Mouse (Mus musculus) limb, embryonic 13.5 days (tissue): ENCODE data around the gene Macrod2. TPM values are rescaled to one million over a fixed set of nuclear protein-coding genes. Genes with fewer than 3 reads are reported as not detected.

ENCODE experiments used
- ATAC-seq: fragments of 200-750 bp; cut with Nextera tagmentation; 2 replicates; pipeline ENCODE4 v1.8.0; 2017; ENCODE audit warnings: low read depth, moderate number of reproducible peaks, moderate TSS enrichment; ENCODE audit not compliant: low FRiP score
- H3K27ac ChIP-seq: fragments of 300-500 bp; sonication (generic); 2 replicates; pipeline ENCODE4 v1.5.1; 2015; ENCODE audit warnings: inconsistent platforms, mild to moderate bottlenecking, moderate library complexity
- H3K27me3 ChIP-seq: fragments of 300-500 bp; sonication (generic); 2 replicates; pipeline ENCODE4 v1.6.1; 2015; ENCODE audit warnings: mild to moderate bottlenecking, inconsistent platforms
- H3K36me3 ChIP-seq: fragments of 300-500 bp; sonication (generic); 2 replicates; pipeline ENCODE4 v1.6.1; 2015; ENCODE audit warnings: inconsistent platforms, mild to moderate bottlenecking, moderate library complexity
- H3K4me1 ChIP-seq: fragments of 300-500 bp; sonication (generic); 2 replicates; pipeline ENCODE4 v1.6.1; 2015; ENCODE audit warnings: inconsistent platforms
- H3K4me2 ChIP-seq: fragments of 300-500 bp; sonication (generic); replicated peaks from 2 replicates; pipeline ENCODE4 v1.6.1; 2015; ENCODE audit warnings: inconsistent platforms, mild to moderate bottlenecking, moderate library complexity
- H3K4me3 ChIP-seq: fragments of 300-500 bp; sonication (generic); 2 replicates; pipeline ENCODE4 v1.5.1; 2015; ENCODE audit warnings: moderate library complexity, mild to moderate bottlenecking, inconsistent platforms
- H3K9ac ChIP-seq: fragments of 300-500 bp; sonication (generic); 2 replicates; pipeline ENCODE4 v1.6.1; 2015; ENCODE audit warnings: mild to moderate bottlenecking, inconsistent platforms
- H3K9me3 ChIP-seq: fragments of 300-500 bp; sonication (generic); 2 replicates; pipeline ENCODE4 v1.6.1; 2016; ENCODE audit warnings: inconsistent platforms
- WGBS: fragments of 180-500 bp; shearing (Covaris S2); methylation state at CpG from one replicate; pipeline ENCODE4 v1.1.7; 2015; 5-methylcytosine and 5-hydroxymethylcytosine counted together
- polyA plus RNA-seq: library from polyadenylated mRNA; unstranded; fragments of >200 nt; fragmentation: Nextera tagmentation; extraction: Ambion mirVana; gene quantifications from 2 replicates; pipeline ENCODE4 v1.2.1, GENCODE M21; 2015

Gene Macrod2
- polyA plus RNA-seq: 34.4 and 36.9 TPM in 2 replicates

DNA sequence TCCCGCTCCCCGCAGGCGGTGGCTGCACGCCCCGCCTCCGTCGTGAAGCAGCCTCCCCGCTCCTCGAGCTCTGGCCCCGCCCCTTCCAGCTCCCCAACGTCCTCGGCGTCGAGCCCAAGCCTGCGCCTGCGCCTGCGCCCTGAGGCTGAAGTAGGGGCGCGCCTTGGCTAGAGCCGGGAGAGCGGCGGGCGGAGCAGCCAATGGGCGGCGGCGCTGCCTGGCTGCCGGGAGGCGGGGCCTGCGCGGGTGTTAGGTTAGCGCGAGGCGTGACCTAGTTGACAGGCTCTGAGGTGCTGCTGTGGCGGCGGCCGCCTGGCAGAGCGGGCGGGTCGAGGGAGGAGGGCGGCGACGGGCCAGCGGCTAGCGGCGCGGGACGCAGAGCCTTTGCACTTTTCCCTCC lies at the start of gene Macrod2:
Gene Macrod2, plus strand, starts transcription at position 131 of the 400 bp plus-strand sequence.
- no peaks in the 10 kb centered on the region for H3K9me3 ChIP-seq
- peak within 1 kb of the TSS; percentile 77 for H3K9ac ChIP-seq
- H3K36me3 ChIP-seq: no peaks in the 10 kb centered on the region
- H3K27me3 ChIP-seq: peaks cover 15% of the 10 kb centered on the region
- peaks cover 10% of the 10 kb centered on the region; the same call in 1 of the 2 replicates for H3K4me1 ChIP-seq
- ATAC-seq: peak; percentile 99
- H3K4me3 ChIP-seq: peak within 1 kb of the TSS; percentile 84
- H3K27ac ChIP-seq: no peak within 1 kb of the TSS
- peak within 1 kb of the TSS; percentile 96 for H3K4me2 ChIP-seq
- 0% methylated on average over 43 of the region's 47 CpGs for WGBS

- no peaks in the 10 kb centered on the region for H3K27me3 ChIP-seq
- H3K4me1 ChIP-seq: no peaks in the 10 kb centered on the region
- no peaks in the 10 kb centered on the region for H3K36me3 ChIP-seq
- H3K9me3 ChIP-seq: no peaks in the 10 kb centered on the region
- WGBS: 64% methylated on average over 2 of the region's 2 CpGs
- no peak overlapping the region for H3K4me2 ChIP-seq
- ATAC-seq: no peak
- no peak overlapping the region for H3K9ac ChIP-seq
- H3K4me3 ChIP-seq: no peak overlapping the region
- H3K27ac ChIP-seq: no peak overlapping the region
These were observed 35.2 kb upstream of the Macrod2 start for GRCm38 (mm10) chr2:140359905-140360304.

DNA sequence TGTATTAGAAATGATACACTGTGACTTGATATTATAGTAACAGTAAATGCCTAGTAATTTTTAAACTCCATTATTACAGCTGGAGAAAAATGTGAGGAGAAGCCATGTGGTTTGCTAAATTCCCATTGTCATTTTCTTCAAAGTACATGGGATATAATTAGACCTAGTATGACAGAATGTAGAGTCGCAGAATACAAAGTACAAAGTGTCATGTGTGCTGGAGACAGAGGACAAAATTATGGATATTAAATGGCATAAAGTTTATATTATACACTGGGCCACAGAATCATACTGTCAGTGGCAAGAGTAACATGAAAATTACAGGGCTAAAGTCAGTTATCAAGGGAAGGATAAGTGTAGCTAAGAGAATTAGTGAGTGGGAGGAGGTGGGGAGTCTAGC lies 30.3 kb upstream of the Macrod2 start:
- WGBS: 82% methylated on average over 1 of the region's 1 CpGs
- Histone ChIP-seq H3K9me3 (no peaks in the 10 kb centered on the region), H3K27ac (no peak overlapping the region), H3K27me3 (no peaks in the 10 kb centered on the region), H3K4me2 (no peak overlapping the region), H3K4me1 (no peaks in the 10 kb centered on the region), H3K9ac (no peak overlapping the region), H3K36me3 (no peaks in the 10 kb centered on the region), H3K4me3 (no peak overlapping the region)
- ATAC-seq: no peak

GRCm38 (mm10) chr2:140389525-140389924 lies 5.6 kb upstream of the Macrod2 start, which contains the start of gene Sel1l2:
Sel1l2 (minus strand) TSS chr2:140389706.
- Histone ChIP-seq H3K4me1 (no peaks in the 10 kb centered on the region), H3K4me2 (no peak within 1 kb of the TSS), H3K9ac (no peak within 1 kb of the TSS), H3K27me3 (no peaks in the 10 kb centered on the region), H3K9me3 (no peaks in the 10 kb centered on the region), H3K4me3 (no peak within 1 kb of the TSS), H3K27ac (no peak within 1 kb of the TSS), H3K36me3 (no peaks in the 10 kb centered on the region)
- WGBS: 37% methylated on average over 4 of the region's 4 CpGs
- ATAC-seq: no peak

GRCm38 (mm10) chr2:140395744-140396231 lies 679 bp downstream of the Macrod2 start:
- H3K4me1 ChIP-seq: peaks cover 10% of the 10 kb centered on the region; the same call in 1 of the 2 replicates
- H3K27ac ChIP-seq: no peak overlapping the region
- no peaks in the 10 kb centered on the region for H3K36me3 ChIP-seq
- H3K9ac ChIP-seq: peak overlapping the region; percentile 77
- no peaks in the 10 kb centered on the region for H3K9me3 ChIP-seq
- H3K4me3 ChIP-seq: peak overlapping the region; percentile 84
- H3K27me3 ChIP-seq: peaks cover 15% of the 10 kb centered on the region
- 0% methylated on average over 41 of the region's 58 CpGs for WGBS
- peak overlapping the region; percentile 96 for H3K4me2 ChIP-seq
- peak; percentile 46 for ATAC-seq

GRCm38 (mm10) chr2:140425844-140426243 lies 30.7 kb downstream of the Macrod2 start:
- H3K4me3 ChIP-seq: no peak overlapping the region
- H3K27ac ChIP-seq: no peak overlapping the region
- no peaks in the 10 kb centered on the region for H3K27me3 ChIP-seq
- H3K9me3 ChIP-seq: no peaks in the 10 kb centered on the region
- H3K4me2 ChIP-seq: no peak overlapping the region
- ATAC-seq: no peak
- no peaks in the 10 kb centered on the region for H3K4me1 ChIP-seq
- no peaks in the 10 kb centered on the region for H3K36me3 ChIP-seq
- H3K9ac ChIP-seq: no peak overlapping the region

- no peak overlapping the region for H3K4me3 ChIP-seq
- ATAC-seq: no peak
- no peaks in the 10 kb centered on the region for H3K27me3 ChIP-seq
- 15% methylated on average over 4 of the region's 4 CpGs for WGBS
- no peak overlapping the region for H3K27ac ChIP-seq
- H3K36me3 ChIP-seq: no peaks in the 10 kb centered on the region
- no peak overlapping the region for H3K4me2 ChIP-seq
- H3K9ac ChIP-seq: no peak overlapping the region
- H3K9me3 ChIP-seq: no peaks in the 10 kb centered on the region
- no peaks in the 10 kb centered on the region for H3K4me1 ChIP-seq
These were observed 32.2 kb downstream of the Macrod2 start for GRCm38 (mm10) chr2:140427283-140427682.

DNA sequence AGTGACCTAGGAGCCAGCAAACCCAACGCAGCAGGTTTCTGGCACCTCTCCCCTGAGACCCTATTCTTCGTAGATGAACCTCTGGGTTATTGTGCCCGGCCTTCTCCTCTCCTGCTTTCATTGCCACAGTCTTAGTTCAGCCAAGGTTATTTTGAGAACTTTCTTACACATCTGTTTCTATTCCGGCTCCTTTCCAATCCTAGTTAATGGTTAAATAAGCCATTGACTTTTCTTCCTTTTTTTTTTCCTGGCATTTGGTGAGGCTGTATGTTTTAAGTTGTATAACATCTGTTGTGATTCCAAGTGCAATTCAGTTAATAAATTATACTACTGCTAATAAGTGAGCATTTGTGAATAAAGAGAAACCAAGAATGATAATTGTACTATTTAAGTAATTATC lies 44.0 kb downstream of the Macrod2 start:
- no peak overlapping the region for H3K4me2 ChIP-seq
- H3K4me3 ChIP-seq: no peak overlapping the region
- 41% methylated on average over 4 of the region's 4 CpGs for WGBS
- no peak overlapping the region for H3K9ac ChIP-seq
- H3K9me3 ChIP-seq: no peaks in the 10 kb centered on the region
- ATAC-seq: no peak
- H3K27me3 ChIP-seq: no peaks in the 10 kb centered on the region
- peaks cover 4% of the 10 kb centered on the region; the same call in 1 of the 2 replicates for H3K4me1 ChIP-seq
- H3K27ac ChIP-seq: no peak overlapping the region
- H3K36me3 ChIP-seq: no peaks in the 10 kb centered on the region

GRCm38 (mm10) chr2:140448636-140449035 lies 53.5 kb downstream of the Macrod2 start:
- Histone ChIP-seq H3K4me1 (no peaks in the 10 kb centered on the region), H3K27me3 (no peaks in the 10 kb centered on the region), H3K36me3 (no peaks in the 10 kb centered on the region), H3K9ac (no peak overlapping the region), H3K9me3 (no peaks in the 10 kb centered on the region), H3K4me2 (no peak overlapping the region), H3K4me3 (no peak overlapping the region), H3K27ac (no peak overlapping the region)
- WGBS: 88% methylated on average over 2 of the region's 2 CpGs
- ATAC-seq: no peak

GRCm38 (mm10) chr2:140475770-140476169 lies 80.7 kb downstream of the Macrod2 start:
- Histone ChIP-seq H3K27me3 (no peaks in the 10 kb centered on the region), H3K4me3 (no peak overlapping the region), H3K36me3 (no peaks in the 10 kb centered on the region), H3K4me2 (no peak overlapping the region), H3K9ac (no peak overlapping the region), H3K4me1 (0 out of 2 replicates have a peak, but pooled peaks cover 5% of the 10 kb centered on the region), H3K27ac (no peak overlapping the region), H3K9me3 (no peaks in the 10 kb centered on the region)
- WGBS: 88% methylated on average over 2 of the region's 2 CpGs
- no peak for ATAC-seq

GRCm38 (mm10) chr2:140476891-140477290 lies 81.8 kb downstream of the Macrod2 start:
- no peaks in the 10 kb centered on the region for H3K36me3 ChIP-seq
- no peak for ATAC-seq

GRCm38 (mm10) chr2:140482604-140483003 lies 87.5 kb downstream of the Macrod2 start:
- no peak overlapping the region for H3K4me3 ChIP-seq
- no peaks in the 10 kb centered on the region for H3K36me3 ChIP-seq
- H3K4me2 ChIP-seq: no peak overlapping the region
- 72% methylated on average over 2 of the region's 2 CpGs for whole genome bisulfite sequencing
- no peaks in the 10 kb centered on the region for H3K27me3 ChIP-seq
- ATAC-seq: no peak
- H3K4me1 ChIP-seq: 0 out of 2 replicates have a peak, but pooled peaks cover 5% of the 10 kb centered on the region
- no peak overlapping the region for H3K27ac ChIP-seq
- no peaks in the 10 kb centered on the region for H3K9me3 ChIP-seq
- H3K9ac ChIP-seq: no peak overlapping the region

More at GRCm38 (mm10) chr2:140476891-140477290, 81.8 kb downstream of the Macrod2 start:
- Histone ChIP-seq H3K27me3 (no peaks in the 10 kb centered on the region), H3K27ac (no peak overlapping the region), H3K4me2 (no peak overlapping the region), H3K4me3 (no peak overlapping the region), H3K9me3 (no peaks in the 10 kb centered on the region), H3K4me1 (0 out of 2 replicates have a peak, but pooled peaks cover 5% of the 10 kb centered on the region), H3K9ac (no peak overlapping the region)
- WGBS: 83% methylated on average over 4 of the region's 4 CpGs

DNA sequence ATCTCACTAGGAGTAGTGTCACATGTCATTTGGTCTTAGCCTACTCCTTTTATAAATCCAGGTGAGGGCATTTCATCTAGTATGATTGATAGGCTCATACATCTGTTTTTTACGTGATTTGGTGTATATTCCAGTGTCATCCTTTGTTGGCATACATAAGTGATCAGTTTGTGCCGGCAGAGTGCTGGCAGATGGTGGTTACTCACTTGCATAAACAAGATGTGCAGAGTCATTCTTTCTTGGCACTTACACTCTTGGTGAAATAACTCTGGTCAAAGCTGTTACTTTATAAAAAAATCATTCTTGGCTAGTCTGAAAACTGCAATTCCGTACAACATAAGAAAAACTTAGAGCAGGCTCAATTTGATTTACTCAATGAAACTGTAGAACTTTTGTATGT lies 102.6 kb downstream of the Macrod2 start:
- H3K27me3 ChIP-seq: no peaks in the 10 kb centered on the region
- no peaks in the 10 kb centered on the region for H3K4me1 ChIP-seq
- H3K4me3 ChIP-seq: no peak overlapping the region
- H3K36me3 ChIP-seq: no peaks in the 10 kb centered on the region
- no peaks in the 10 kb centered on the region for H3K9me3 ChIP-seq
- WGBS: 71% methylated on average over 3 of the region's 3 CpGs
- H3K27ac ChIP-seq: no peak overlapping the region
- no peak overlapping the region for H3K4me2 ChIP-seq
- no peak overlapping the region for H3K9ac ChIP-seq
- no peak for ATAC-seq
